Mouse (Mus musculus) ES-Bruce4 (cell line): ENCODE measurements around the gene Pkp4.

Experiments used
- CTCF ChIP-seq: IDR thresholded peaks from one replicate; pipeline ENCODE4 v1.8.1; 2011; ENCODE audit warnings: low read depth, low read length
- EP300 ChIP-seq: IDR thresholded peaks from 2 replicates; pipeline ENCODE4 v1.6.1; 2011; ENCODE audit warnings: low read depth, low read length; ENCODE audit not compliant: insufficient read depth

DNA sequence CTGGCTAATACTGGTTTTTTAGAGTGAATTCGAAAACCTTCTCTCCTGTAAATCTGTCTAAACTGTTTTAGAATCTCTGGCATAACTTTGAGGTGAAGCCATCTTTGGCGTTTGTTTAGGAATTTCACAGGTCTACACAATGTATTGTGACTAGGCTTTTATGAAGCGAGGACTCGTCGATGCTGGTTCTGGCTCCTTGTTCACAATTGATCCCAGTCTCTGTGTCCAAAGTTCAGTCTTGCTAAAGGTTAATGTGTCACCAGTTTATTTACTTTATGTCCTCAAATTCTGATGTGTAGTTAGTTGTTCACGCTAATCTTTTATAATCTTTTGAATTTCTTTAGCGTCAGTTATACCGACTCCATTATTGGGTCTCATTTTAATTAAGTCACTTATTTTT is 29.6 kb upstream of the Pkp4 start:
- TF ChIP-seq CTCF (no peak), EP300 (no peak)
